Mouse (Mus musculus) brain, embryonic 14.5 days (tissue): ENCODE measurements around the gene Lctl. TPM values are rescaled to one million over a fixed set of nuclear protein-coding genes. Genes with fewer than 3 reads are reported as not detected.
"Not testable (repeated sequence)": the region's sequence is repeated elsewhere in the genome, so short reads cannot be mapped to it uniquely, and the experiment has no call there.

Experiments
- DNase-seq: peaks from one replicate; pipeline ENCODE4 v3.0.0-alpha.2; 2011; ENCODE audit warnings: low read depth
- CTCF ChIP-seq: fragments of 200-500 bp; IDR thresholded peaks from 2 replicates; pipeline ENCODE4 v1.5.1; 2012; ENCODE audit warnings: inconsistent platforms, mild to moderate bottlenecking, moderate library complexity, borderline replicate concordance; ENCODE audit not compliant: insufficient read depth, insufficient read length; ENCODE audit errors: extremely low read depth
- POLR2A ChIP-seq: fragments of 200-500 bp; IDR thresholded peaks from 2 replicates; pipeline ENCODE4 v1.6.1; 2012; ENCODE audit warnings: mild to moderate bottlenecking, inconsistent platforms, borderline replicate concordance; ENCODE audit not compliant: poor library complexity, insufficient read depth, insufficient read length, severe bottlenecking; ENCODE audit errors: extremely low read depth
- polyA plus RNA-seq: library from polyadenylated mRNA; depleted of rRNA; stranded (reverse); fragments of >200 nt; gene quantifications from 2 replicates; pipeline ENCODE4 v1.2.3, GENCODE M21; 2012

Gene Lctl
- polyA plus RNA-seq, 1 experiment, result not detected

- TF ChIP-seq CTCF (no peak), POLR2A (no peak)
- no peak for DNase-seq
These were observed 28.6 kb upstream of the Lctl start for GRCm38 (mm10) chr9:64088346-64088745.

DNA sequence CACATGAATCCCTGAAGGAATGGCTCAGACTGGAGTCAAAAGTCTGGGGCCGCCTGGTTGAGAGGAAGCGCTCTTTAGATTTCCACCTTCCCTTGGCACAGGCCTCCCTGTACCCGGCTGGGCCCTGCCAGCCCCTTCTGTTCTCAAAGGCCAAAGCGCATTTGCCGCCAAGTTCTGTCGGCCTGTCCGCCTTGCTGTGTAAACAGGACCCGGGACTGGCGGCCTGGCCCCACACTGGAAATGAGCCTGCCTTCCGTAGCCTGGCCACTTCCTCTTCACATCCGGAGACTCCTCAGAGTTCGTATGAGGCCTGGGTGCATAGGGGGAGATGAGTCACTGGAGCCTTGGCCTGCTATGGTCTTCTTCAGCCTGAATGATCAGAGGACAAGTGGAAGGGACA, 27.9 kb upstream of the Lctl start:
- peak; percentile 57 for DNase-seq

GRCm38 (mm10) chr9:64094083-64094482, 22.9 kb upstream of the Lctl start:
- no peak for TF ChIP-seq CTCF
- TF ChIP-seq POLR2A, result no peak
- DNase-seq, result peak; percentile 79

More for the DNA sequence above, 27.9 kb upstream of the Lctl start:
- no peak for TF ChIP-seq CTCF
- TF ChIP-seq POLR2A, result no peak

- TF ChIP-seq POLR2A (no peak), CTCF (peak; percentile 20; the same call in 1 of the 2 replicates)
- no peak for DNase-seq
These were observed 18.7 kb upstream of the Lctl start for GRCm38 (mm10) chr9:64098282-64098681.

- TF ChIP-seq POLR2A (no peak), CTCF (peak; percentile 93)
- DNase-seq, result peak; percentile 72
These were observed 16.5 kb upstream of the Lctl start for GRCm38 (mm10) chr9:64100442-64100841.

DNA sequence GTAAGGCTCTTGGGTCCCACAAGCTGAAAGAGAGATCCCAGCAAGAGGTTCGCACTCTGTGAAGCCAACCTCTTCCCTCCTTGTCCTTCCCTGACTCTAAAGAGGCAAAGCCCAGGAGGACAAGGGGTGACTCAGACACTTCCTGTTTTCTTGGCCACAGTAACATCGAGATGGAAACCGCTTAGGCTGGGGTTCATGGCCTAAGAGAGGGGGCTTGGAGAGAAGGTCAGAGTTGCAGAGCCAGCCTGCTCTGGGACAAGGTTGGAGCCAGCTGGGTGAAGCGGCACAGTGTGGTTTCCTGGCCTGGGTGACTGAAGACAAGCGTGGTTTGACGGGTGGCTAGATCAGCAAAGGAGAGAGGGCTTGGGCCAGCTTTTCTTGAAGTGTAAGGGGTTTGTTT, 11.6 kb upstream of the Lctl start:
- no peak for DNase-seq
- no peak for TF ChIP-seq CTCF
- no peak for TF ChIP-seq POLR2A

- DNase-seq, result no peak
- TF ChIP-seq POLR2A (no peak), CTCF (no peak)
These were observed 6.4 kb upstream of the Lctl start for GRCm38 (mm10) chr9:64110502-64110901.

DNA sequence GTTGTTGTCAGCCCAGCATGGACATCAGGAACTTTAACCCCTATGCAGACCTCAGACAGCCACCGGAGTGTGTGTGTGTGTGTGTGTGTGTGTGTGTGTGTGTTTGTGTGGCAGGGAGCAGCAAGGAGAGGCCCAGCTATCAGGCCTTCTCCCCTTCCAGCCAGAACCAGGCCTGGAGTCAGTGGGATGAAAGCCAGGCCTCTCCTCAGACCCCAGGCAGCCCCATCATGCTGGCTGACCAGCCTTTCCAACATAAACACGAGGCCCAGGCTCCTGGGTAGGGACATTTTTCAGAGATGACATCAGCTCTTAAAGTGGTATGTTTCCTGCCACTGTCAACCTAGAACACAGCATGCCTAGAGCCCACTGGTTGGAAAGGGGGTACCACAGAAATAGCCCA, 2.3 kb upstream of the Lctl start:
- TF ChIP-seq CTCF, result no peak
- no peak for TF ChIP-seq POLR2A
- no peak for DNase-seq

GRCm38 (mm10) chr9:64115756-64116155, 1.2 kb upstream of the Lctl start:
- no peak for DNase-seq
- TF ChIP-seq POLR2A (no peak), CTCF (no peak)

DNA sequence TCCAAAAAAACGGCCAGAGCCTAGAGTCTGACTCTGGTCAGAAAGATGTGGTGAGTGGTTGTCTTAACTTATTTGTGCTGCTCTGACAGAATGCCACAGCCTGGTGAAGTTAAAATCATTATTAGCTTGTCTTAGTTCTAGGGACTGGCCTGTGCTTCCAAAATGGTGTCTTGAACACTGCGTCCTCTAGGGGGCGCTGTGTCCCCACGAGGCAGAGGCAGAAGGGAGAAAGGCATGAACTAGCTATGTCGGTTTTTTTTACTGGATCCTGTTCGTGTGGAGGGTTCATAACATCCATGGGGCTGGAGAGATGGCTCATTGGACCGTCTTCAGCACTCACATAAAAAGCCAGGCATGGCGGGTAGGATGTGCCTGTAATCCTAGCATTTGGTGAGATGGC, 3.0 kb downstream of the Lctl start:
- TF ChIP-seq POLR2A (no peak), CTCF (peak; percentile 65; the same call in 1 of the 2 replicates)
- peak; percentile 20 for DNase-seq

DNA sequence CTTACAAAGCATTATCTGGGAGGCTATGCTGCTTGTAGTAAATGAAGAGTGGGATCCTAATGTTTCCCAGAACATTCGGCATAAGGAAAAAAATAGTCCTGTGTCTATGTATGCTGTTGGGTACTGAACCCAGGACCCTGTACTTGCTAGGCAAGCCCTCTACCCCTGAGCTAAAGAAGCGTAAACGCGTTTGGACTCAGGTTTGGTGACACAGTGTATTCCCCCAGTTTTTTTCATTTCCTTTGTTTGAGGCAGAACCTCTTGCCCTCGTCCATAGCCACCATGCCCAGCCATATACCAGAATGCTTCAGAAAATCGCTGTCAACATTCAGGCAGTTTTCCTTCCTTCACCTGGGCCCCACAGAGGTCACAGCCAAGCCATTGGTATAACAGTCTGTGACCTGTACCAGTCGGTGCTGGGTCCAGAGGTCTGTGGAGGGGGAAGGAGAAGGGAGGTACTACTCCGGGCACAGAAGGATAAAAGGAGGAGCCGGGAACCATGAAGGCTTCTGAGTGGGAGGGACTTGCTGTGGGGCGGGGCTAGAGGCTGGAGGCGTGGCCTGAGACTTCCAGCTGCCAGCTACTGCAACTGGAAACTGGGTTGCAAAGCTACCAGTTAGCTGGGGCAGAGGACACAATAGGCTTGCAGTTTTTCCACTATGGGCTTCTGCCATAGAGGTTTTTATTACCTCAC, 3.8 kb downstream of the Lctl start:
- TF ChIP-seq CTCF (no peak), POLR2A (no peak)

DNA sequence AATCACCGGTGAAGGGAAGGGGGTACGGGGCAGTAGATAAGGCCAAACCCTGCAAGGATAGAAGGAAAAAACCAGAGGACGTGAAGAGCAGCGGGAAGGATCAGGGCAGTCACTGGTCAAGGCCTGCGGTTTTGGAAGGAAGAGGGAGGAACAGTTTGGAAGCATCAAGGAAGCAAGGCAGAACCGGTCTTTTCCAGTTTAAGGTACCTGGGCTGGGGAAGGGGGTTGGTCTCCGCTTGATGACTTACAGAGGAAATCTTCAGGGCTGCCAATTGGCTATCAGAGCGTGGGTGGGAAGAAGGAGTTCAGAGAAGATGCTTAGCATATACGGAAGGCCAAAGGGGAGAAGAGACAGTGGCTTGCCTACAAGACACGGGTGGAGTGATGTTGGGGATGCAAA, 5.7 kb downstream of the Lctl start:
- no peak for DNase-seq
- TF ChIP-seq POLR2A, result no peak

More for the DNA sequence above, 3.8 kb downstream of the Lctl start:
- DNase-seq, result peak; percentile 3

- not testable (repeated sequence) for DNase-seq
These were observed 7.9 kb downstream of the Lctl start for GRCm38 (mm10) chr9:64124846-64125245.

- TF ChIP-seq POLR2A, result no peak
- TF ChIP-seq CTCF, result no peak
- peak; percentile 7 for DNase-seq
These were observed 8.4 kb downstream of the Lctl start for GRCm38 (mm10) chr9:64125307-64125706.
